Mouse (Mus musculus) urinary bladder, adult 2 months (tissue): ENCODE results near the gene Met. TPM values are rescaled to one million over a fixed set of nuclear protein-coding genes. Genes with fewer than 3 reads are reported as not detected.
A peak's percentile ranks its signal among the peaks of the same experiment; 100 is the strongest.

Experiments used
- DNase-seq: peaks from one replicate; pipeline ENCODE4 v3.0.0; 2022; ENCODE audit warnings: low spot score
- polyA plus RNA-seq: library from polyadenylated mRNA; depleted of rRNA; stranded (reverse); fragments of >200 nt; gene quantifications from 2 replicates; pipeline ENCODE4 v1.2.3, GENCODE M21; 2012; rRNA removed

Gene Met
- 16.4 and 18.6 TPM in 2 replicates for polyA plus RNA-seq

DNA sequence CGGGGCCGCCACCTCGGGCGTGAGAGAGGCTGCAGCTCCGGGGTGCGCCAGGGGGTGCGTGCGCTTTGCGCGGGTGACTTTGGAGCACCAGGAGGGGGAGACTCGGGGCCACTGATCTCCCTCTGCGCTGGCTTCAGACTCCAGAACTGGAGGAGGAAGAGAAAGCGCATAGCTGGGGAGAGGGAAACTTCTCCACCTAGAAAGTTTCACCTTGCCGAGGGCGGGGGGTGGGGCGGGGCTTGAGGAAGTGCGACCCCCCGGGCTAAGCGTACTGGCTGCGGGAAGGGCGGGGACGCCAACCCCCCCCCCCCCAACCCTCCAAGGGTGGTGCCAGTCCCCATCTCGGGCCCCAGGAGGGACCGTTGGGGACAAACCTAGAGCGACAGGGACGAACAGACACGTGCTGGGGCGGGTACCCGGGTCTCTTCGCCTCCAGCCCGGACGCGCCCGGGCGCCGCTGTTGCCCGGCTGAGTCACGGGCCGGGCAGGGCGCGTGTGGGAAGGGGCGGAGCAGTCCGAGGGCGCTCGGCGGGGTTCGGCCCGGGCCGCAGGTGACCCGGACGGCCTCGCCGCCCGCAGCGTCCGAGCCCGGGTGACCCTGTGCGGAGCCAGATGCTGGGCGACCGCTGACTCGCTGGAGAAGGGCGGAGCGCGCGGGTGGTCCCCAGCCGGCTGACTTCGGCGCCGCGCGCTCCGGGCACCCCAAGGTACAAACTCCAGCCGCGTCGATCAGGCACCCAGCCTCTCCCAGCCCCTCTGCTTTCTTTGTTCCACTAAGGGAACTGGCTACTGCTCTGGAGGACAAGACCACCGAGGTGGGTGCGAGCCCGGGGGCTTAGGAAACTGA, at the start of gene Met:
Gene Met (plus strand): TSS at position 367 of the 847 bp plus-strand sequence.
- peak; percentile 76 for DNase-seq

DNA sequence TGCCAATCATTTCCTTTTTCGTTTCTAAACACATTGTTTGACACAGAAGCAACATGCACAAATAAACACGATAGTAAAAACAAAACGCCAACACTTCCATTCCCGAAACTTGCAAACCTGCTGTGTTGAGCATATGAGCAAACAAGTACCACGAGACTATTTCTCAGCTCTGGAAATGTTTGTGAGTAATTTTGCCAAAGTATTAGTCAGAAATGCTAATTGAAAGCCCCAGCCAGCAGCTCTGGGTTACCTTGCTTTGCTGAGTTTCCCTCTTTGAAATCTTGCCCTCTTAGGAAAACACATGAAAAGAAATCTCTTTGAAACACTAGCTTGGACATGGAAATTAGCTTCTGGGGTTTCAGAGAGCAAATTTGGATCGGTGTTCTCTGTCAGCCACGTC, 45.4 kb upstream of the Met start:
- no peak for DNase-seq

DNA sequence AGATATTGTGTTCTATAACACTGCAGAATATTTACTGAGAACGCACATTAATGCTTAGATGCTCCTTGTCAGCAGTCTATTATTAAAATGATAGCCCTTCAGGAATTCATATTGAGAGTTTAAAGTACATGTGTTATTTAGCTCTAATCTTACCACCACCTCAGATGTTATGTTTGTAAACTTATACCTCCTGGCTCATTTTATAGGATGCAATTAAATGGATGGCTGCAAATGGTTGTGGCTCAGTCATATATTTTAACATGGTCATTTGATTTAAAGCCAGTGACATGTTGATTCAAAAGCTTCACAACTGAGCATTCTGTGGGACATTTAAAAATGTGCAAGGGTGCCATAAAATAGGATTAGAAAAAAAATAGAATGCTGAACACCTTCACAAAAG, 41.2 kb upstream of the Met start:
- DNase-seq, result no peak

DNA sequence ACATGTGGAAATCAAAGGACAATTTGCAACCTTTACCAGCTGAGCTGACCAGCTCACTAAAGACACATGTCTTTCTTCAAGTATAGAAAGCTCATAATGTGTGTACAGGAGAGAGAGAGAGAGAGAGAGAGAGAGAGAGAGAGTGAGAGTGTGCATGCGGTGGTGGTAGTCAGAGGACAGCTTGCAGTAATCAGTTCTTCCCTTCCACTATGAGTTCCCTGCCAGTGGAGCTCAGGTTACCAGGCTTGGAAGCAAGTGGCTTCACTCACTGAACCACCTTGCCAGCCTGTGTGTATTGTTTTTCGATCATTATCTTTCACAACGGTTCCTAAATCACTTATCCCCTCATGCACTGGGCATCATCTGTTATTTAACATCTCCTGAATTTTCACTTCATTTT, 34.6 kb upstream of the Met start:
- no peak for DNase-seq

DNA sequence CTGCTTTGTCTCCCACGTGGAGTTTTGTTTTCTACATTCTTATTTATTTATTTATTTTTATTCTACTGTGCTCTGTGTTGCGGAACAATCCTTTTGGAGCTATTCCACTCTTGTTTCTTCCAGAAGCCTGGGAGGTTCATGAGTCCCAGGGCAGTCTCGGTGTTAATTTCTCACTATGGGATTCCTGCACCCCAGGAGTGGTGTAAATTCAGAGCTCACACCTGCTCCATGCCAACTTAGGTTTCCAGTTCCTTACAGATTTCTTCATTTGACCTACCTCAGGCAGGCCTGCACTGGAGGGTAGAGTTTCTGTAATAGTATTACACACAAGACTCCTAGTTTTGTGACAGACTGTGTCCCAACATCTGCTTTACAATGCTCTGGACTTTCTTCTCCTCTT, 34.0 kb upstream of the Met start:
- no peak for DNase-seq

DNA sequence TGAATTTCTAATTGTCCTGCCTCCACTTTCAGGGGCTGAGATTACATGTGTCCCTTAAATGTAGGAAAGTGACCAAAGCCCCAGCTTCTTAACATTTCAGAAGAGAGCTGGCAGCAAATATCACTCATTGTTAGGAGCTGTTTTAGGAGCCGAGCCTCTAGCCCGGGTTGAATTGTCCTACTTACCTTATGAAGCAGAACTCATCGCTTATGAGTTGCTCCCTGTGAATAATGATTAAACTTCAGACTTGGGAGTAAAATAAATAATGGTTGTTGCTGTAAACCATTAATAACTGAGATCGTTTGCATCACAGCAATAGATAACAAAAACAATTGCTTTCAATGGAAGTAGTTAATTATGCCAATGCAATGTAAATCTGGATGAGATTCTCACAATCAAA, 20.3 kb upstream of the Met start:
- no peak for DNase-seq

DNA sequence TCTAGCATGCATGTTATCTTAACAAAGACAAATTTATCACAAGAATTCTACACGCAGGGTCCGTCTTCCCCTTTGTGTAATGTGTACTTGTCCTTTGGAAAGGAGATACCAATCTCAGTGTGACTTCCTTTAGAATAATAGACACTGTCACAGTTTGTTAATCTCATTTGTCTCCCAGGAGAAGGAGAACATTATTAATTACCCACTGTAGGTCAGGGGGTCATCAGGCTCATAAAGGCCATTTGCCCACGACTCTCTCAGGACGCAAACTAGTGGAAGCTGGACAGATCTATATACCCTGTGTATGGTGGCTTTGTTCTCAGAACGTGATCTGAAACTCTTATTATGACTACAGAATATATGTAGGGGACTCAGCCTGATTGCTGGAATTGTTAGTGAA, 12.3 kb upstream of the Met start:
- DNase-seq, result no peak

GRCm38 (mm10) chr6:17455116-17455515, 8.5 kb upstream of the Met start:
- no peak for DNase-seq

DNA sequence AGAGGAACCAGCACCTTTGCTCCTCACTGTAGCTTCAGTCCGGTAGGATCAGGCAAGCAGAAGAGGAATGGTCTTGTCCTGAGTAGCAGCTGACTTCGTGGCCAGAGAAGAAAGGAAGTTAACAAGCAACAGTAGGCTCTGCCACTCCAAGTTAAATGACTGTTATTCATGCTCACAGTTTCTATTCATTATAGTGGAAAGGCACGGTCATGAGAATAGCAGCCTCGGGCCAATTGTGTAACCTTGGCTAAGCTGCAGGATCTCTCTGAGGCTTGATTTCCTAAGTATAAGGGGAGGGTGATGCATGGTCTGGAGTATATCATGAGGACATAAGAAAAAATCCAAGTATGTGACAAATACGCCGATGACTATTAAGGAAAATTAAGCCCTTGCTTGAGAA, 4.0 kb upstream of the Met start:
- DNase-seq, result no peak

- DNase-seq, result no peak
These were observed 2.2 kb upstream of the Met start for GRCm38 (mm10) chr6:17461435-17461834.

- DNase-seq, result no peak
These were observed 853 bp downstream of the Met start for GRCm38 (mm10) chr6:17464281-17465025.

DNA sequence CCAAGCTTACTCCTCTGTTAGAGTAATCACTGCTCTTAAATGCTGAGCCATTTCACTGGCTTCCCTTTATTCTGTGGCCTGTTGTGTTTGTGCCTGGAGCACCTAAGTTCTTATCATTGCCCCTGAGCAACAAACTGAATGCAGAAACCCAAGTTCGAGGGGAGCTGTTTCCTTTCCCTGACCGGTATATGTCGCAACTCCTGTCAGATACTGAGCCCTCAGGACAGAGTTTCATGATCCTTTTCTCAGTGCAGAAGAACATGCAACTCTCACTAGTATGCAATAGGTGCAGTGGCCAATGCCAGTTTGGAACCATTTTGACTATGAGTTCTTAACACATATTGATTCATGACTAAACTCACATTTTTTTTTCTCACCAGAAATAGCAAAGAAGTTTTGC, 2.9 kb downstream of the Met start:
- DNase-seq, result no peak

- no peak for DNase-seq
These were observed 5.4 kb downstream of the Met start for GRCm38 (mm10) chr6:17468993-17469392.

GRCm38 (mm10) chr6:17473128-17473527, 9.5 kb downstream of the Met start:
- DNase-seq, result no peak

DNA sequence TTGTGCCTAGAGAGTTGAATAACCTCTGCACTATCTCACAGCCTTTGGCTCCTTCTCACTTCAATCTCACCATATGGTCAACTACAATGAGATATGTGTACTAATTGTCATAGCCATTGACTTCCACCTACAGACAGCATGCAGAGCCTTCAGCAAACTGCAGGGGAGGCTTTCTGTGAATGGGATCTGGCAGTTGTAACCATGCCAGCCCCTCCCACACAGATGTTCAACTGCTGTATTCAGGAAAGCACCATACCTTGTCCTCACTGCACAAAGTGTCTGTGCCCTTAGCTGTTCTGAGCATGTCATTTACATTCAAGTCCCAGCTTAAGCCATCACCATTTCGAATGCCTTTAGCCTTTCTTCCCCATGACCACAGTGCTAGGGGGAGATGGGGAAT, 14.2 kb downstream of the Met start:
- no peak for DNase-seq

DNA sequence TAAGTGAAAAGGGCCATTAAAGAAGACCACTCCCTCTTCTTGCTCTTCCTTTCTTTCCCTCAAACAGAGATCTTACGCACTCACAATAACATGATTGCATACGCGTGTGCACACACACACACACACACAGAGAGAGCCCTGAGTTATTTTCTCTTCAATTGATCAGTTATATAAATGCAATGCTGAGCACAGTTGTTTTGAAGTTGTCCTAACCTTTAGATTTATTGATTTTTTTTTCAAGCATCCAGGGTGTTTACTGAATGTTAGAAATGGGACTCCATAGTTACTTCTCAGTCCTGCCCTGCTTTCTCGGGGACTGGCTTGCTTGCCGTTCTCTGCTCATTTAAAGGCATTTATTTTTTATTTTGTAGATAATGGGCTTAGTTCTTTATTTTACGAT, 14.7 kb downstream of the Met start:
- no peak for DNase-seq

GRCm38 (mm10) chr6:17478838-17479570, 15.4 kb downstream of the Met start:
- DNase-seq, result no peak

- no peak for DNase-seq
These were observed 17.5 kb downstream of the Met start for GRCm38 (mm10) chr6:17481068-17481467.

- DNase-seq, result no peak
These were observed 21.6 kb downstream of the Met start for GRCm38 (mm10) chr6:17485244-17485643.

DNA sequence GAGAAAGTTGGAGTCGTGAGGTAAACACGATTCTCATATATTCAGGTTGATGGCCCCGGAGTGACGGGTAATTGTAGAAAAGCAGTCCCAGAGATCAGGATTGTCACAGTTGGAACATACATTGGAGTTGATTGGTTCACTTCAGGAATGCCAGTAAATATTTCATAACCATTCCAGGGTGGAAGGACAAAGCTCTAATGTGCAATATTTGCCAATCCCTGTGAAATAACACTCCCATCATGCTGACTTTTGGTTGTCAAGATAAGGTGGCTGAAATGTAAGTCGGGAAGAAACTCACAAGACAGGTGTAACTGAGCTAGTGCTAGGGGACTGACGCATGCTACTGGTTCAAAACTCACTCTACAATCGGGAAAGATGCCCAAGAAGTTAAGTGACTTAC, 22.2 kb downstream of the Met start:
- DNase-seq, result no peak

- no peak for DNase-seq
These were observed 24.8 kb downstream of the Met start for GRCm38 (mm10) chr6:17488291-17488817.

GRCm38 (mm10) chr6:17490786-17491185, 27.2 kb downstream of the Met start:
- DNase-seq, result no peak
